Mouse (Mus musculus): ENCODE measurements around the gene Cyp1a2. TPM values are rescaled to one million over a fixed set of nuclear protein-coding genes. Genes with fewer than 3 reads are reported as not detected.

Gene Cyp1a2
- not detected in 2 replicates for polyA plus RNA-seq (2015; fragmentation: Nextera tagmentation; extraction: Ambion mirVana)

DNA sequence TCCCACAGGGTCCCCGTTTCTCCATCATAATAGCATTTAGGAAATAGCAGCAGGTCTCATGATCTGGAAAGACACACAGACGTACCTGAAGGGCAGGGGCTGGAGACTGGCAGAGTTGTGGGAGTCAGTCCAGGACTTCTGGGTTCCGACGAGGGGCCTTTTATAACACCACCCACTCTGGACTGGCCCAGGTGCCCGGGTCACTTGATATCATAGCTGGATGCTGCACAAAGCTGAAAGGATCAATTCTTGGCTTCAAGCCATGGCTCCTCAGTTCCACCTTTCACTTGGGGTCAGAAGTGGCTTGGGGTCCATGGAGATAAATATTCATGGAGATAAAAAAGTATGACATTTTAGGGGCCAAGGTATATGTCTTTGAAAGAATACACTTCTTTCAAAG, at the start of gene Cyp1a2:
Gene Cyp1a2 (minus strand): TSS at position 184 of the 400 bp plus-strand sequence.
- H3K4me3 ChIP-seq (ENCODE audit: low read depth, low read length): no peak within 1 kb of the TSS
- H3K9me3 ChIP-seq (ENCODE audit: control insufficient read depth): no peaks in the 10 kb centered on the region
- TF ChIP-seq CTCF (IDR thresholded peaks at IDR 0.05; ENCODE audit: low read depth): no peak
- no peak for ATAC-seq
- no peak within 1 kb of the TSS for H3K27ac ChIP-seq (ENCODE audit: low read depth, low read length)
- no peaks in the 10 kb centered on the region for H3K36me3 ChIP-seq (ENCODE audit: control insufficient read depth, insufficient read depth)
- no peaks in the 10 kb centered on the region for H3K27me3 ChIP-seq (replicated peaks; ENCODE audit: control insufficient read depth, insufficient read depth, low read length)
- 65% methylated on average over 5 of the region's 5 CpGs for WGBS
- no peak within 1 kb of the TSS for H3K9ac ChIP-seq (ENCODE audit: low read depth, low read length)
- no peak within 1 kb of the TSS for H3K4me2 ChIP-seq (replicated peaks; ENCODE audit: low read depth)
- H3K4me1 ChIP-seq (replicated peaks; ENCODE audit: control insufficient read depth, insufficient read depth, low read length): no peaks in the 10 kb centered on the region

DNA sequence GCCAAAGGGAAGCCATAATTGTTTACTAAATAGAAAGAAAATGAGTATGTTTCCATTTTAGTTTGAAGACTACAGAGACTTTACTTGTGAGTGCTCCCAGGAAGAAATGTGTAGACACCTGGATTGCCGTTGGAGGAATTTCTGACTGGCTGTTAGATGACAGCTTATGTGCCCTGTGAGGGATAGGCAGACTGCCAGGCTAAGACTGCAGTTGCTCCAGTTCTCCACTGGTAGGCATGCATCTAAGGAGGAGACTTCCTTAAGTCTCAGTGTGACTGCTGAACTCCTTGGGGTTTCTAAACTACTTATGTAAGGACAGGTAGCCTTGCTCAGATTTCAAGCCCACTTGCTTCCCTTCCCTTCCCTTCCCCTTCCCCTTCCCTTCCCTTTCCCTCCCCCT, 44.8 kb upstream of the Cyp1a2 start:
- H3K36me3 ChIP-seq (ENCODE audit: control insufficient read depth, insufficient read depth): peaks cover 26% of the 10 kb centered on the region
- TF ChIP-seq CTCF (IDR thresholded peaks at IDR 0.05; ENCODE audit: low read depth): peak; percentile 45
- H3K27ac ChIP-seq (ENCODE audit: low read depth, low read length): no peak overlapping the region
- no peaks in the 10 kb centered on the region for H3K27me3 ChIP-seq (replicated peaks; ENCODE audit: control insufficient read depth, insufficient read depth, low read length)
- ATAC-seq: no peak
- H3K9ac ChIP-seq (ENCODE audit: low read depth, low read length): no peak overlapping the region
- peaks cover 7% of the 10 kb centered on the region; the same call in 1 of the 2 replicates for H3K4me1 ChIP-seq (replicated peaks; ENCODE audit: control insufficient read depth, insufficient read depth, low read length)
- no peak overlapping the region for H3K4me3 ChIP-seq (ENCODE audit: low read depth, low read length)
- H3K9me3 ChIP-seq (ENCODE audit: control insufficient read depth): no peaks in the 10 kb centered on the region
- 83% methylated on average over 1 of the region's 1 CpGs for WGBS
- no peak overlapping the region for H3K4me2 ChIP-seq (replicated peaks; ENCODE audit: low read depth)

- Histone ChIP-seq H3K4me2 (replicated peaks; ENCODE audit: low read depth) (no peak overlapping the region), H3K27me3 (replicated peaks; ENCODE audit: control insufficient read depth, insufficient read depth, low read length) (no peaks in the 10 kb centered on the region), H3K9me3 (ENCODE audit: control insufficient read depth) (no peaks in the 10 kb centered on the region), H3K36me3 (ENCODE audit: control insufficient read depth, insufficient read depth) (peaks cover 26% of the 10 kb centered on the region), H3K4me3 (ENCODE audit: low read depth, low read length) (no peak overlapping the region), H3K27ac (ENCODE audit: low read depth, low read length) (no peak overlapping the region), H3K4me1 (replicated peaks; ENCODE audit: control insufficient read depth, insufficient read depth, low read length) (peaks cover 7% of the 10 kb centered on the region; the same call in 1 of the 2 replicates), H3K9ac (ENCODE audit: low read depth, low read length) (no peak overlapping the region)
- WGBS: 97% methylated on average over 3 of the region's 3 CpGs
- ATAC-seq: no peak
- no peak for TF ChIP-seq CTCF (IDR thresholded peaks at IDR 0.05; ENCODE audit: low read depth)
Measured at GRCm38 (mm10) chr9:57724701-57725100, 41.2 kb upstream of the Cyp1a2 start.

- H3K4me3 ChIP-seq (ENCODE audit: low read depth, low read length): no peak overlapping the region
- peaks cover 30% of the 10 kb centered on the region for H3K36me3 ChIP-seq (ENCODE audit: control insufficient read depth, insufficient read depth)
- no peak for ATAC-seq
- H3K9me3 ChIP-seq (ENCODE audit: control insufficient read depth): no peaks in the 10 kb centered on the region
- no peak for TF ChIP-seq CTCF (IDR thresholded peaks at IDR 0.05; ENCODE audit: low read depth)
- H3K27ac ChIP-seq (ENCODE audit: low read depth, low read length): peak overlapping the region; percentile 16
- WGBS: 66% methylated on average over 5 of the region's 5 CpGs
- no peak overlapping the region for H3K4me2 ChIP-seq (replicated peaks; ENCODE audit: low read depth)
- no peaks in the 10 kb centered on the region for H3K27me3 ChIP-seq (replicated peaks; ENCODE audit: control insufficient read depth, insufficient read depth, low read length)
- no peak overlapping the region for H3K9ac ChIP-seq (ENCODE audit: low read depth, low read length)
- peaks cover 7% of the 10 kb centered on the region; the same call in 1 of the 2 replicates for H3K4me1 ChIP-seq (replicated peaks; ENCODE audit: control insufficient read depth, insufficient read depth, low read length)
Measured at GRCm38 (mm10) chr9:57723796-57724195, 40.3 kb upstream of the Cyp1a2 start.

DNA sequence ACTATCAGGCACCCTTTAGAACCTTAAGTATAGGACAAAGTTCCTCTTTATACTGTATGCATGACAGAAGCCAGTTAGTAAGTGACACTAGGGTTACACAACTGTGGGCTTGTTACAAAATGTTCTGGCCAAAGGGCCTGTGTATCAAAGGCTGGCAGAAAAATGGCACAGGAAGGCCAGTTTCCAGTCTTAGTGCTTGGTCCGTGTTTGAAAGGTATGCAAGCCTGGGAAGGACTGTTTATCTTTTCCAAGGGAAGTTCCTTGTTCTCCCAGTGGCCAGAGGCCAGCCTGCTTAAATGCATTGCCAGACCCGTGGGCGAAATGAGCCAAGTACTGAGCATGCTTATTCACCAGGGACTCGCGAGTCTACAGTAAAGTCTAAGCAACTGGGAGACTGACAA, 39.8 kb upstream of the Cyp1a2 start:
- H3K4me3 ChIP-seq (ENCODE audit: low read depth, low read length): no peak overlapping the region
- H3K9me3 ChIP-seq (ENCODE audit: control insufficient read depth): no peaks in the 10 kb centered on the region
- H3K4me2 ChIP-seq (replicated peaks; ENCODE audit: low read depth): no peak overlapping the region
- no peak for TF ChIP-seq CTCF (IDR thresholded peaks at IDR 0.05; ENCODE audit: low read depth)
- H3K36me3 ChIP-seq (ENCODE audit: control insufficient read depth, insufficient read depth): peaks cover 33% of the 10 kb centered on the region
- WGBS: 32% methylated on average over 5 of the region's 5 CpGs
- peak; percentile 73 for ATAC-seq
- H3K27me3 ChIP-seq (replicated peaks; ENCODE audit: control insufficient read depth, insufficient read depth, low read length): no peaks in the 10 kb centered on the region
- no peak overlapping the region for H3K9ac ChIP-seq (ENCODE audit: low read depth, low read length)
- H3K27ac ChIP-seq (ENCODE audit: low read depth, low read length): peak overlapping the region; percentile 16
- H3K4me1 ChIP-seq (replicated peaks; ENCODE audit: control insufficient read depth, insufficient read depth, low read length): peaks cover 7% of the 10 kb centered on the region; the same call in 1 of the 2 replicates

DNA sequence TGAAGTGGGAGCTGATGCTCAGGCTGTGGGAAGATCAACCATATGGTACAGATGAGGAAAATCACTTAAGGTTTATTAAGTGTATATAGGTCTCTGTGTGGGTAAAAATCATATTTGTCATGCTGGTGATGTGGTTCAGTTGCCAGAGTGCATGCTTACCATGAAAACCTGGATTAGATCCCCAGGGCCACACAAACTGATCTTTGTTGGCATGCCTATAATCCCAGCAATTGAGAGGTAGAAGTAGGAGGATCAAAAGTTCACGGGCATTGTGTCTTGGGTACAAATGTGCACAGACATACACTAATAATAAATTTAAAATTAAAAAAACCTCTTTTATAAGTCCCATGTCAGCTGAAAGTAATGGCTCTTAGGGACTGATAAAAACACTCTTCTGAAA, 38.9 kb upstream of the Cyp1a2 start:
- H3K4me1 ChIP-seq (replicated peaks; ENCODE audit: control insufficient read depth, insufficient read depth, low read length): peaks cover 7% of the 10 kb centered on the region; the same call in 1 of the 2 replicates
- H3K9ac ChIP-seq (ENCODE audit: low read depth, low read length): no peak overlapping the region
- no peak overlapping the region for H3K4me3 ChIP-seq (ENCODE audit: low read depth, low read length)
- 82% methylated on average over 1 of the region's 1 CpGs for WGBS
- H3K36me3 ChIP-seq (ENCODE audit: control insufficient read depth, insufficient read depth): peaks cover 26% of the 10 kb centered on the region
- H3K27ac ChIP-seq (ENCODE audit: low read depth, low read length): no peak overlapping the region
- TF ChIP-seq CTCF (IDR thresholded peaks at IDR 0.05; ENCODE audit: low read depth): no peak
- no peak for ATAC-seq
- H3K4me2 ChIP-seq (replicated peaks; ENCODE audit: low read depth): no peak overlapping the region
- no peaks in the 10 kb centered on the region for H3K9me3 ChIP-seq (ENCODE audit: control insufficient read depth)
- no peaks in the 10 kb centered on the region for H3K27me3 ChIP-seq (replicated peaks; ENCODE audit: control insufficient read depth, insufficient read depth, low read length)

- Histone ChIP-seq H3K9ac (ENCODE audit: low read depth, low read length) (no peak overlapping the region), H3K36me3 (ENCODE audit: control insufficient read depth, insufficient read depth) (peaks cover 22% of the 10 kb centered on the region), H3K4me2 (replicated peaks; ENCODE audit: low read depth) (no peak overlapping the region), H3K27me3 (replicated peaks; ENCODE audit: control insufficient read depth, insufficient read depth, low read length) (no peaks in the 10 kb centered on the region), H3K4me3 (ENCODE audit: low read depth, low read length) (no peak overlapping the region), H3K9me3 (ENCODE audit: control insufficient read depth) (no peaks in the 10 kb centered on the region), H3K27ac (ENCODE audit: low read depth, low read length) (no peak overlapping the region), H3K4me1 (replicated peaks; ENCODE audit: control insufficient read depth, insufficient read depth, low read length) (peaks cover 7% of the 10 kb centered on the region; the same call in 1 of the 2 replicates)
- WGBS: 86% methylated on average over 3 of the region's 3 CpGs
- ATAC-seq: no peak
- no peak for TF ChIP-seq CTCF (IDR thresholded peaks at IDR 0.05; ENCODE audit: low read depth)
Measured at GRCm38 (mm10) chr9:57720736-57721135, 37.2 kb upstream of the Cyp1a2 start.

All from intestine, postnatal 0 days (tissue).